Mouse (Mus musculus) urinary bladder, postnatal 10 days (tissue): ENCODE measurements around the gene Rgs21.

ENCODE experiments used
- DNase-seq: peaks from one replicate; pipeline ENCODE4 v3.0.0; 2022; ENCODE audit warnings: low spot score

Gene Rgs21

GRCm38 (mm10) chr1:144567567-144567966 lies at the start of gene Rgs21:
Gene Rgs21, minus strand, starts transcription at chr1:144567667.
- DNase-seq = no peak

- DNase-seq = no peak
Measured at GRCm38 (mm10) chr1:144604071-144604470, 36.6 kb upstream of the Rgs21 start.

GRCm38 (mm10) chr1:144602987-144603386 lies 35.5 kb upstream of the Rgs21 start:
- DNase-seq = no peak

GRCm38 (mm10) chr1:144579321-144579720 lies 11.9 kb upstream of the Rgs21 start:
- no peak for DNase-seq

- no peak for DNase-seq
Measured at GRCm38 (mm10) chr1:144572972-144573371, 5.5 kb upstream of the Rgs21 start.

GRCm38 (mm10) chr1:144569905-144570304 lies 2.4 kb upstream of the Rgs21 start:
- no peak for DNase-seq

GRCm38 (mm10) chr1:144545142-144545541 lies 22.3 kb downstream of the Rgs21 start:
- DNase-seq = no peak

GRCm38 (mm10) chr1:144544497-144544961 lies 22.9 kb downstream of the Rgs21 start:
- DNase-seq = no peak

GRCm38 (mm10) chr1:144531746-144532145 lies 35.7 kb downstream of the Rgs21 start:
- no peak for DNase-seq

- no peak for DNase-seq
Measured at GRCm38 (mm10) chr1:144517878-144518426, 49.5 kb downstream of the Rgs21 start.

GRCm38 (mm10) chr1:144502241-144502640 lies 65.2 kb downstream of the Rgs21 start:
- DNase-seq = no peak

- DNase-seq = no peak
Measured at GRCm38 (mm10) chr1:144500423-144500822, 67.0 kb downstream of the Rgs21 start.

GRCm38 (mm10) chr1:144499719-144500118 lies 67.7 kb downstream of the Rgs21 start:
- no peak for DNase-seq

GRCm38 (mm10) chr1:144498725-144499124 lies 68.7 kb downstream of the Rgs21 start:
- DNase-seq = no peak

- no peak for DNase-seq
Measured at GRCm38 (mm10) chr1:144498051-144498450, 69.4 kb downstream of the Rgs21 start.

- DNase-seq = no peak
Measured at GRCm38 (mm10) chr1:144493336-144493735, 74.1 kb downstream of the Rgs21 start.

GRCm38 (mm10) chr1:144488223-144488835 lies 79.1 kb downstream of the Rgs21 start:
- DNase-seq = no peak
